Mouse (Mus musculus) inflammation-experienced regulatory T-cells, adult 16 weeks (primary cell): ENCODE data around the gene Vmn1r188. TPM values are rescaled to one million over a fixed set of nuclear protein-coding genes. Genes with fewer than 3 reads are reported as not detected.

Experiments used
- polyA plus RNA-seq: library from polyadenylated mRNA; unstranded; fragments of 100-300 nt; shearing (Covaris generic); gene quantifications from one replicate; pipeline ENCODE4 v1.2.1, GENCODE M21; 2017

The Vmn1r188 gene
- polyA plus RNA-seq, result not detected

DNA sequence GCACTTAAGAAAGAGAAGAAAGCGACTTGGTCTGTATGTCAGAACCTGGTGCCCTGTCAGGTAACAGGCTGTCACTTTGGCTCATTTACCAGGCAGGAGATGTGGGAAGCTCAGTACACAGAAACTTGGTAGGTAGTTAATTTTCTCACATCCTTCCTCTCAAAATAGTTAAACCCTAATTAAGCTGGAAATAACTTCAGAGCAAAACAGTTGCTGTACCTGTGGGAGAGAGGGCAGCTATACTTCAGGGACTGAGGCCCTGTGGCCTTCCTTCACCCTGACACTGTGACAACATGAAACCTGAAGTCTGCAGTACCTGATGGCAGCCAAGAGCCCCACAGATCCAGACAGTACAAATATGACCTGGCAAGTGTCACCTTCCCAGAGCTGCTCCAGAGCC, at the start of gene Vmn1r188:
Gene Vmn1r188 (plus strand): TSS at position 301 of the 400 bp plus-strand sequence.

DNA sequence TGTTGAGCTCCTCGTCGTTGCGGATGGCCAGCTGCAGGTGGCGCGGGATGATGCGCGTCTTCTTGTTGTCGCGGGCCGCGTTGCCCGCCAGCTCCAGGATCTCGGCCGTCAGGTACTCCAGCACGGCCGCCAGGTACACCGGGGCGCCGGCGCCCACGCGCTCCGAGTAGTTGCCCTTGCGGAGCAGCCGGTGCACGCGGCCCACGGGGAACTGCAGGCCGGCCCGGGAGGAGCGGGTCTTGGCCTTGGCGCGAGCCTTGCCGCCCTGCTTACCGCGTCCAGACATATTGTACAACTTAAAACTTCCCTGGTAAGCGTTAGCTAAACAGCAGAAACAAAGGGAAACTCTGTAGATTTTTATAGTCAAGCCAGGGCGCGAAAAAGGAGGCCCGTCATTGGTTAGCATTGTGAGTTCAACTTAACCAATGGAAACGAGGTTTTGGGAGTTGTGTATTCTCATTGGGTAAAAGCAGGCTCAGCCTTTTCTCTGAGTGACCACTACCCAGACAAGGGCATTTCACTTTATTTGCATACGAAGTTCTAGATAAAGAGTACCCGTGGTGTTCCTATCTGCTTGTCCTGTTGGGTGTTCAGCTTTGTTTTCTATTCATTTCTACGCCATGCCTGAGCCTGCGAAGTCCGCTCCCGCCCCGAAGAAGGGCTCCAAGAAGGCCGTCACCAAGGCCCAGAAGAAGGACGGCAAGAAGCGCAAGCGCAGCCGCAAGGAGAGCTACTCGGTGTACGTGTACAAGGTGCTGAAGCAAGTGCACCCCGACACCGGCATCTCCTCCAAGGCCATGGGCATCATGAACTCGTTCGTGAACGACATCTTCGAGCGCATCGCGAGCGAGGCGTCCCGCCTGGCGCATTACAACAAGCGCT, 48.7 kb upstream of the Vmn1r188 start, which contains the start of the genes Hist1h2ah and Hist1h2bk:
Gene Hist1h2ah (minus strand): TSS at position 302 of the 882 bp plus-strand sequence.
Gene Hist1h2bk (plus strand): TSS at position 604 of the 882 bp plus-strand sequence.

DNA sequence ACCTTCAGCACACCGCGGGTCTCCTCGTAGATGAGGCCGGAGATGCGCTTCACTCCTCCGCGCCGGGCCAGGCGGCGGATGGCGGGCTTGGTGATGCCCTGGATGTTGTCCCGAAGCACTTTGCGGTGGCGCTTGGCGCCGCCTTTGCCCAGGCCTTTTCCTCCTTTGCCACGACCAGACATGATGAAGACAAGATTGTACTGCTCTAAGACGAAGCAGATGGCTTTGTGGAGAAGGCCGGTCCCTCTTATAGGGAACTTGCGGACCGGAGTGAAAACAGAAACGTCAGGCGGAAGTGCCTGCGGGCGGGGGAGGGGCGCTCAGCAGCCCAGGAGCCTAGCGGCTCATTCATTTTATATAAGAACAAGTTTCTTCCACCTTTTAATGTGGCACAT, 43.1 kb upstream of the Vmn1r188 start, which contains the start of gene Hist1h4i:
Gene Hist1h4i (minus strand): TSS at position 221 of the 395 bp plus-strand sequence.

DNA sequence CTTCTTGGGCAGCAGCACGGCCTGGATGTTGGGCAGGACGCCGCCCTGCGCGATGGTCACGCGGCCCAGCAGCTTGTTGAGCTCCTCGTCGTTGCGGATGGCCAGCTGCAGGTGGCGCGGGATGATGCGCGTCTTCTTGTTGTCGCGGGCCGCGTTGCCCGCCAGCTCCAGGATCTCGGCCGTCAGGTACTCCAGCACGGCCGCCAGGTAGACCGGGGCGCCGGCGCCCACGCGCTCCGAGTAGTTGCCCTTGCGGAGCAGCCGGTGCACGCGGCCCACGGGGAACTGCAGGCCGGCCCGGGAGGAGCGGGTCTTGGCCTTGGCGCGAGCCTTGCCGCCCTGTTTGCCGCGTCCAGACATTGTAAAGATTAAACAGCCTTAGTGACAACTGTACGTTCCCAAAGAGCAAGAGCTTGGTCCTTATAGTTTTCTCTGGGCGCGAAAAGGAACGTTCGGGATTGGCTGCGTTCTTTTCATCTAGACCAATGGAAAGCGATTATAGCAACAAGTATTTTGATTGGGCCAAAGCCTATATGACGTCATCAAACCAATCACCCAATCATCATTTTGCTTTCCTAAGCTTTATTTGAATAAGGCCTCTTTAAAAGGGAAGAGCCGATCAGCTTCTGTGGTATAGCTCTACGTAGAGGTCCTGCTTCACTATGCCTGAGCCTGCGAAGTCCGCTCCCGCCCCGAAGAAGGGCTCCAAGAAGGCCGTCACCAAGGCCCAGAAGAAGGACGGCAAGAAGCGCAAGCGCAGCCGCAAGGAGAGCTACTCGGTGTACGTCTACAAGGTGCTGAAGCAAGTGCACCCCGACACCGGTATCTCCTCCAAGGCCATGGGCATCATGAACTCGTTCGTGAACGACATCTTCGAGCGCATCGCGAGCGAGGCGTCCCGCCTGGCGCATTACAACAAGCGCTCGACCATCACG, 41.4 kb upstream of the Vmn1r188 start, which contains the start of the genes Hist1h2ag and Hist1h2bj:
Gene Hist1h2ag (minus strand): TSS at position 377 of the 935 bp plus-strand sequence.
Gene Hist1h2bj (plus strand): TSS at position 647 of the 935 bp plus-strand sequence.

DNA sequence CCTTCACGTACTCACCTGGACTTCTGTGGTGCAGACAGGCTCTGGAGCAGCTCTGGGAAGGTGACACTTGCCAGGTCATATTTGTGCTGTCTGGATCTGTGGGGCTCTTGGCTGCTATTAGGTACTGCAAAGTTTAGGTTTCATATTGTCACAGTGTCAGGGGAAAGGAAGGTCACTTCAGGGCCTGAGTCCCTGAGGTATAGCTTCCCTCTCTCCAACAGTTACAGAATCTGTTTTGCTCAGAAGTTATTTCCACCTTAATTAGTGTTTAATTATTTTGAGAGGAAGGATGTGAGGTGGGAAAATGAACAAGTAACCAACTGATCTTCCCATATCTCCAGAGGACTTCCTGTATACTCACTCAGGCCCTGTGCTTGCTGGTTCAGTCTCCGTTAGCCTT, 21.5 kb downstream of the Vmn1r188 start, which contains the start of gene Vmn1r189:
Gene Vmn1r189 (minus strand): TSS at position 101 of the 400 bp plus-strand sequence.

Other genes starting within 250 kb of the Vmn1r188 start
- gene Zfp184, start 139.3 kb upstream of the Vmn1r188 start, polyA plus RNA-seq, result 0.24 TPM
- gene Pom121l2, start 103.2 kb upstream of the Vmn1r188 start, polyA plus RNA-seq, result not detected
- gene Prss16, start 74.7 kb upstream of the Vmn1r188 start, polyA plus RNA-seq, result 0.20 TPM
- not detected for gene Hist1h2ah, start 48.9 kb upstream of the Vmn1r188 start, polyA plus RNA-seq
- gene Hist1h2bk, start 48.6 kb upstream of the Vmn1r188 start, polyA plus RNA-seq, result not detected
- 12.9 TPM for gene Hist1h4i, start 43.1 kb upstream of the Vmn1r188 start, polyA plus RNA-seq
- gene Hist1h2ag, start 41.5 kb upstream of the Vmn1r188 start, polyA plus RNA-seq, result 2.4 TPM
- 3.9 TPM for gene Hist1h2bj, start 41.2 kb upstream of the Vmn1r188 start, polyA plus RNA-seq
- gene Vmn1r189, start 21.4 kb downstream of the Vmn1r188 start, polyA plus RNA-seq, result not detected
- not detected for gene Vmn1r191, start 99.5 kb downstream of the Vmn1r188 start, polyA plus RNA-seq
- not detected for gene Vmn1r192, start 106.7 kb downstream of the Vmn1r188 start, polyA plus RNA-seq
- gene Vmn1r193, start 138.7 kb downstream of the Vmn1r188 start, polyA plus RNA-seq, result not detected
- gene Vmn1r194, start 159.8 kb downstream of the Vmn1r188 start, polyA plus RNA-seq, result not detected
- not detected for gene Vmn1r195, start 186.1 kb downstream of the Vmn1r188 start, polyA plus RNA-seq
- gene Vmn1r196, start 205.5 kb downstream of the Vmn1r188 start, polyA plus RNA-seq, result not detected
- gene Vmn1r197, start 240.1 kb downstream of the Vmn1r188 start, polyA plus RNA-seq, result 0.06 TPM